Mouse (Mus musculus) hindbrain, embryonic 14.5 days (tissue): ENCODE data around the gene Zfp865. TPM values are rescaled to one million over a fixed set of nuclear protein-coding genes. Genes with fewer than 3 reads are reported as not detected.

Experiments used
- ATAC-seq: fragments of 200-750 bp; cut with Nextera tagmentation; 2 replicates; pipeline ENCODE4 v1.8.0; 2017; ENCODE audit warnings: moderate number of reproducible peaks, mild to moderate bottlenecking, moderate TSS enrichment, moderate library complexity; ENCODE audit not compliant: low FRiP score
- DNase-seq: peaks from one replicate; pipeline ENCODE4 v3.0.0-alpha.2; 2015; ENCODE audit warnings: low spot score
- H3K27ac ChIP-seq: fragments of 300-500 bp; sonication (generic); 2 replicates; pipeline ENCODE4 v1.5.1; 2014; ENCODE audit warnings: mild to moderate bottlenecking, moderate library complexity
- H3K27me3 ChIP-seq: fragments of 300-500 bp; sonication (generic); 2 replicates; pipeline ENCODE4 v1.6.1; 2014; ENCODE audit warnings: mild to moderate bottlenecking, low read length, mixed read lengths; ENCODE audit not compliant: control insufficient read depth, insufficient read depth
- H3K36me3 ChIP-seq: fragments of 300-500 bp; sonication (generic); replicated peaks from 2 replicates; pipeline ENCODE4 v1.6.1; 2014; ENCODE audit not compliant: control insufficient read depth, insufficient read depth
- H3K4me1 ChIP-seq: fragments of 300-500 bp; sonication (generic); replicated peaks from 2 replicates; pipeline ENCODE4 v1.6.1; 2014; ENCODE audit warnings: antibody characterized with exemption, low read length, mixed read lengths; ENCODE audit not compliant: control insufficient read depth, insufficient read depth
- H3K4me2 ChIP-seq: fragments of 300-500 bp; sonication (generic); replicated peaks from 2 replicates; pipeline ENCODE4 v1.6.1; 2014; ENCODE audit warnings: mild to moderate bottlenecking, moderate library complexity
- H3K4me3 ChIP-seq: fragments of 300-500 bp; sonication (generic); replicated peaks from 2 replicates; pipeline ENCODE4 v1.5.1; 2014; ENCODE audit warnings: mild to moderate bottlenecking, low read length
- H3K9ac ChIP-seq: fragments of 300-500 bp; sonication (generic); 2 replicates; pipeline ENCODE4 v1.6.1; 2014
- H3K9me3 ChIP-seq: fragments of 300-500 bp; sonication (generic); 2 replicates; pipeline ENCODE4 v1.6.1; 2016; ENCODE audit warnings: low read length; ENCODE audit not compliant: control insufficient read depth
- WGBS: fragments of 180-500 bp; shearing (Covaris S2); extraction: QIAGEN DNeasy Blood & Tissue Kit; methylation state at CpG from one replicate; pipeline ENCODE4 v1.1.7; 2014; 5-methylcytosine and 5-hydroxymethylcytosine counted together
- polyA plus RNA-seq: library from polyadenylated mRNA; unstranded; fragments of >200 nt; fragmentation: Nextera tagmentation; extraction: Ambion mirVana; gene quantifications from 2 replicates; pipeline ENCODE4 v1.2.1, GENCODE M21; 2014

The Zfp865 gene
- polyA plus RNA-seq, 1 experiment from 2014 or later = 7.2 TPM

GRCm38 (mm10) chr7:5038109-5038732 is 18.0 kb downstream of the Zfp865 start, which contains the start of gene Zfp784:
Gene Zfp784 (minus strand): TSS chr7:5038446.
- H3K27me3 ChIP-seq = no peaks in the 10 kb centered on the region
- 2% methylated on average over 48 of the region's 48 CpGs for WGBS

GRCm38 (mm10) chr7:5038940-5039339 is 18.8 kb downstream of the Zfp865 start:
- no peak for DNase-seq
- Histone ChIP-seq H3K9me3 (no peaks in the 10 kb centered on the region), H3K9ac (peak overlapping the region; percentile 72), H3K4me1 (peaks cover 13% of the 10 kb centered on the region; the same call in 1 of the 2 replicates), H3K27me3 (no peaks in the 10 kb centered on the region), H3K4me3 (peak overlapping the region; percentile 51), H3K27ac (peak overlapping the region; percentile 96; the same call in 1 of the 2 replicates), H3K4me2 (peak overlapping the region; percentile 64), H3K36me3 (peaks cover 24% of the 10 kb centered on the region; the same call in 1 of the 2 replicates)
- no peak for ATAC-seq
- WGBS = 39% methylated on average over 5 of the region's 5 CpGs

More at GRCm38 (mm10) chr7:5038109-5038732, 18.0 kb downstream of the Zfp865 start, which contains the start of gene Zfp784:
- H3K27ac ChIP-seq = peak within 1 kb of the TSS; percentile 96
- peak within 1 kb of the TSS; percentile 72 for H3K9ac ChIP-seq
- H3K36me3 ChIP-seq = peaks cover 31% of the 10 kb centered on the region
- ATAC-seq = peak; percentile 95
- H3K4me3 ChIP-seq = peak within 1 kb of the TSS; percentile 51
- H3K4me2 ChIP-seq = peak within 1 kb of the TSS; percentile 64
- no peaks in the 10 kb centered on the region for H3K9me3 ChIP-seq
- DNase-seq = peak; percentile 91
- peaks cover 13% of the 10 kb centered on the region; the same call in 1 of the 2 replicates for H3K4me1 ChIP-seq

GRCm38 (mm10) chr7:5044981-5045380 is 24.8 kb downstream of the Zfp865 start:
- Histone ChIP-seq H3K9ac (no peak overlapping the region), H3K4me1 (no peaks in the 10 kb centered on the region), H3K9me3 (no peaks in the 10 kb centered on the region), H3K4me2 (no peak overlapping the region), H3K27ac (no peak overlapping the region), H3K4me3 (no peak overlapping the region), H3K36me3 (no peaks in the 10 kb centered on the region), H3K27me3 (no peaks in the 10 kb centered on the region)
- WGBS = 77% methylated on average over 2 of the region's 2 CpGs
- DNase-seq (no peak), ATAC-seq (no peak)

- Histone ChIP-seq H3K4me2 (no peak overlapping the region), H3K27me3 (no peaks in the 10 kb centered on the region), H3K9me3 (no peaks in the 10 kb centered on the region), H3K36me3 (no peaks in the 10 kb centered on the region), H3K4me3 (no peak overlapping the region), H3K4me1 (peaks cover 9% of the 10 kb centered on the region), H3K27ac (no peak overlapping the region), H3K9ac (no peak overlapping the region)
- DNase-seq (no peak), ATAC-seq (no peak)
- 84% methylated on average over 2 of the region's 2 CpGs for WGBS
Observed at GRCm38 (mm10) chr7:5046112-5046511, 25.9 kb downstream of the Zfp865 start.

- Histone ChIP-seq H3K4me1 (peaks cover 13% of the 10 kb centered on the region), H3K9ac (no peak overlapping the region), H3K4me2 (no peak overlapping the region), H3K36me3 (no peaks in the 10 kb centered on the region), H3K4me3 (no peak overlapping the region), H3K27me3 (no peaks in the 10 kb centered on the region), H3K27ac (no peak overlapping the region), H3K9me3 (no peaks in the 10 kb centered on the region)
- 41% methylated on average over 2 of the region's 2 CpGs for WGBS
- ATAC-seq = no peak
- no peak for DNase-seq
Observed at GRCm38 (mm10) chr7:5047313-5047712, 27.1 kb downstream of the Zfp865 start.

GRCm38 (mm10) chr7:5051193-5052192 is 31.3 kb downstream of the Zfp865 start, which contains the start of gene Zfp580:
Gene Zfp580 (plus strand): TSS chr7:5051538.
- Histone ChIP-seq H3K4me1 (peaks cover 35% of the 10 kb centered on the region), H3K4me3 (peak within 1 kb of the TSS; percentile 66), H3K27ac (peak within 1 kb of the TSS; percentile 89), H3K9me3 (no peaks in the 10 kb centered on the region), H3K4me2 (peak within 1 kb of the TSS; percentile 71), H3K27me3 (peaks cover 38% of the 10 kb centered on the region), H3K9ac (peak within 1 kb of the TSS; percentile 89), H3K36me3 (no peaks in the 10 kb centered on the region; the same call in 1 of the 2 replicates)
- peak; percentile 81 for DNase-seq
- ATAC-seq = peak; percentile 81
- 2% methylated on average over 65 of the region's 65 CpGs for WGBS

GRCm38 (mm10) chr7:5052438-5052837 is 32.3 kb downstream of the Zfp865 start:
- no peak for DNase-seq
- peak overlapping the region; percentile 71 for H3K4me2 ChIP-seq
- H3K9ac ChIP-seq = peak overlapping the region; percentile 89
- peaks cover 39% of the 10 kb centered on the region for H3K4me1 ChIP-seq
- ATAC-seq = no peak
- H3K4me3 ChIP-seq = peak overlapping the region; percentile 66
- WGBS = 4% methylated on average over 12 of the region's 12 CpGs
- H3K27ac ChIP-seq = peak overlapping the region; percentile 89
- H3K27me3 ChIP-seq = peaks cover 38% of the 10 kb centered on the region
- H3K9me3 ChIP-seq = no peaks in the 10 kb centered on the region
- H3K36me3 ChIP-seq = no peaks in the 10 kb centered on the region; the same call in 1 of the 2 replicates

- Histone ChIP-seq H3K27me3 (peaks cover 43% of the 10 kb centered on the region), H3K9ac (peak overlapping the region; percentile 89), H3K4me1 (peaks cover 44% of the 10 kb centered on the region), H3K4me2 (peak overlapping the region; percentile 71), H3K27ac (no peak overlapping the region), H3K9me3 (no peaks in the 10 kb centered on the region), H3K4me3 (peak overlapping the region; percentile 66), H3K36me3 (no peaks in the 10 kb centered on the region; the same call in 1 of the 2 replicates)
- DNase-seq (no peak), ATAC-seq (no peak)
- 4% methylated on average over 45 of the region's 45 CpGs for WGBS
Observed at GRCm38 (mm10) chr7:5052931-5053343, 32.8 kb downstream of the Zfp865 start.
